Mouse (Mus musculus) kidney, postnatal 36 days (tissue): ENCODE results near the gene Ftsj1.
A peak's percentile ranks its signal among the peaks of the same experiment; 100 is the strongest.

ENCODE experiments used
- DNase-seq, 2 experiments: peaks; one replicate each; pipeline ENCODE4 v3.0.0; 2021 to 2022; ENCODE audit warnings: mixed read lengths in 2 of 2

The Ftsj1 gene

GRCm38 (mm10) chrX:8252334-8253285 is at the start of gene Ftsj1:
Ftsj1 (minus strand) TSS chrX:8252406.
- DNase-seq, result peak; percentile 87 to 90

DNA sequence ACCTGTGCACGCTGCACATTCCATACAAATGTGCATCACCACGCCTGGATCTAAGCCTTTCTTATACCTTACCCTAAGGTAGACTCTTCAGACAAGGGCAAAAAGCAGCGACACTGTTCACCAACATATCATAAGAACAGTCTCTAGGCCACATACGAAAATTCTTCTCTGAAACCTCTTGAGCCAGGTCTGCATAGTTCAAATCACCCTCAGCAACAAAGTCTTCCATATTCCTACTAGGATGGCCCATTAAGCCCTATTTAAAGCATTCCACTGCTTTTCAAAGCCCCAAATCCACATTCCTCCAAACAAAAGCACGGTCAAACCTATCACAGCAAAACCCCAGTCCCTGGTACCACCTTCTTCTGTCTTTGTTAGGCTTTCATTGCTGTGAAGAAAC is 36.4 kb upstream of the Ftsj1 start:
- DNase-seq, result no peak

DNA sequence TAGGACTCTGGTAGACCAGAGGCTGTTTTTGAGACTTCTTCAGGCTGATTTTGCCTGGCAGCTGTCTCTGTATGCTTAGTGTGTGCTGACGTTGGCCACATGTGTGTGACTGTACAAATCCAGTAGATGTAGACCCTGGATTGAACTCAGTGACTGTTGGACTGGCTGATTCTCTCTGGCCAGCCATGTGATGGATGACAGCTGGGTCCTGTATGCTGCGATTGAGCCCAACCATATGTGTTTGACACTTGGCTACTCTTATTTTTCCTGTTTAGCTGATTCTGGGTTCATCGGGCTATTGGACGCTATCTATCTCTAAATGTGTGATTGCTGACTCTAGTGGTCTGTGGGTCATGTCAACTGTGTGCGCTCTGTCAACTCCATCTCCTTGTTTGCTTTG is 21.9 kb upstream of the Ftsj1 start:
- DNase-seq, result no peak

DNA sequence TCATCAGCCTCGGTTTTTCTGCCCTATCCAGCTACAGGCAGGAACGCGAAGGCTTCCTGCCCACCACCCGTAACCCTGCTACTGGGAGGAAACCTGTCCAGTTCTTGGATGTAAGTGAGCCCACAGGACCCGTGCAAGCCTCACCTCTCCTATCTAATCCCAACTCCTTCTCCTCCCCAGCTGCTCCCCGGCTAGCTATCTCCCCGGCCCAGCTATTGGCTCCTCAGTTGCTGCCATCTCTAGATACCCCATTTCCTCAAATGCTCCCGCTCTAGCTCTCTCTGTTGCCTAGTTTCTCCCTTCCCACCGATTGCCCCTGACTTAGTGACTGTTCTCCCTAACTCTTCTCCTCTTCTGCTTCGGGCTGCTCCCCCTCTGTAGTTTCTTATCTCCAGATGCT is 19.8 kb upstream of the Ftsj1 start:
- DNase-seq, result no peak

- DNase-seq, result no peak
Measured at GRCm38 (mm10) chrX:8271083-8271820, 19.0 kb upstream of the Ftsj1 start, which contains the start of gene Slc38a5. Slc38a5 (plus strand) TSS chrX:8271133.

DNA sequence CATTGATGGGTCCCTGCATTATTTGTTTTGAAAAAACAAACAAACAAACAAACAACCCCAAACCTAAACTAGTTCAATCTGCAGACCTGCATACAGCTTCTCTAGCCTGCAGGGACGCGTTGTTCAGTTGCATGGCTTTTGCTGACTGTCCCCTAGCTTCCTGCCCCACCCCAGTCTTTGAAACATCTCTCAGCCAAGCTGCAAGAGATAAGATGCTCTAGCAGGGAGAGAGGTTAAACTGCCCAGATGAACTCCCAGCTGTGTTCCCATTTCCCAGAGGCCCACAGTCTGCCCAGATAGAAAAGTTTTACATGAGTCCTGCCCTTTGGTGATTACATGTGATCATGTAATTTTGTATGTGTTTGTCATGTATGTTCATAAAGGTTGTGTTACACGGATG is 12.0 kb upstream of the Ftsj1 start:
- DNase-seq, result no peak

DNA sequence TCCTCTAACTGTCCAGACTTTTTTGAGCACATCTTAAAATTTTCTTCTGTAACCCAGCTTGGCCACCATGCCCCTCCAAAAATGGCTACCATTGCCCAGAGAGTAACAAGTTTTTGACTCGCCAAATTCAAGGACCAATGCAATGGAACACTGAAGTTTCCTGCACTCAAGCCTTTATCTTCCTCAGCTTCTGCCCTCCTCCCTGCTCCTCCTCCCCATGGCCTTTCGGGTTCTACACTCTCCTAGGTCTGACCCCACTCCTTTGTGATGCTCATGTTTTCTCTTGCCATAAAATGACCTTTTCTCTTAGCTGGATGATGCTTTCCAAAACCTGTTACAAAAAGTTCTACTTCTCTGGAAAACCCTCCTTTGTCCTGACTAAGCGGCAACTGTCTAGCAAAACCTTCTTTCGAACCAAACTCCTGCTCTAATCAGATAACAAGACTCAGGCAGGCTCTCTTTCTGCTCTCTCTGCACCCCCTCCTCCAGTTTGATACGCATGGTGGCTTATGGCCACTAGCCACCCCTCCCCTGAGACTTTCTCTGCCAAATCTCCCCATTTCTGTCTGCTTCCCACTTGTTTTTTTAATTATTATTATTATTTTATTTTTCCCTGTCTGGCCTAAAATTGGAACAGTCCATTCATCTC is 11.1 kb upstream of the Ftsj1 start:
- DNase-seq, result no peak

DNA sequence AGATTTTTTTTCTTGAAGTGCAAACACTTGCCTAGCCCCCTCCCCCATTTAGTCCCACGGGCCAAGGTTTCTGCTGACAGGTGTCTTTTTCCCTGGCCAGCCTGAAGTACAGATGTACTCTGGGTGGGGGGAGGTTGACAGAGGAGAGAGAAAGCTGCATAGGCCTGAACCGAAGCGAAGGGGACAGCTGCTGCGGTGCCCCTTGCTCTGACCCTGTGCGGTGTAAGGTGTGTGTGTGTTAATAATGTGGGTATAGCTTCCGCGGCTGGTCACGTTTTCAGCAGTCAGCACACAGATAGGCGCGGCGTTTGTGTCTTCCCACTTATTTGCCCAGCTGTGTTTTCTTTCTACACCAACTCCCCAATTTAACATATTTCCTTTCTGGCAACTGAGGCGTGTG is 7.3 kb upstream of the Ftsj1 start:
- DNase-seq, result no peak

GRCm38 (mm10) chrX:8255807-8256206 is 3.6 kb upstream of the Ftsj1 start:
- DNase-seq, result peak in 1 of 2 experiments; percentile 6

DNA sequence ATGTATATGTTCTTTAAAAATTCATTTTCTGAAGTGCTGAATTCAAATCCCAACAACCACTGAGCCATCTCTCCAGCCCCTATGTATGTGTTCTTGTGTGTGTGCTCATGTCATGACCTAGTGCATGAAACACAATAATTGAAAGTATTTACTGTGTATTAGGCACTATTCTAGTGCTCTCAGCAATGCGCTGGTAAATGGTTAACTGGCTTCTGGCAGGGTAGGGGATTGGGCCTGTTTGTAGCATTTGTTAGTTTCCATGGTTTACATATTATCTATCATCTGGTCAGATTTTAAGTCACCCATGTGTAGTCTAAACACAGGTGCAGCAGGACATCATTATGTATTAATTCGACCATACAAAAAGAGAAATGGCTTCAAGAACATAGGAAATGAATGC is 1.5 kb upstream of the Ftsj1 start:
- peak; percentile 48 to 56 for DNase-seq

DNA sequence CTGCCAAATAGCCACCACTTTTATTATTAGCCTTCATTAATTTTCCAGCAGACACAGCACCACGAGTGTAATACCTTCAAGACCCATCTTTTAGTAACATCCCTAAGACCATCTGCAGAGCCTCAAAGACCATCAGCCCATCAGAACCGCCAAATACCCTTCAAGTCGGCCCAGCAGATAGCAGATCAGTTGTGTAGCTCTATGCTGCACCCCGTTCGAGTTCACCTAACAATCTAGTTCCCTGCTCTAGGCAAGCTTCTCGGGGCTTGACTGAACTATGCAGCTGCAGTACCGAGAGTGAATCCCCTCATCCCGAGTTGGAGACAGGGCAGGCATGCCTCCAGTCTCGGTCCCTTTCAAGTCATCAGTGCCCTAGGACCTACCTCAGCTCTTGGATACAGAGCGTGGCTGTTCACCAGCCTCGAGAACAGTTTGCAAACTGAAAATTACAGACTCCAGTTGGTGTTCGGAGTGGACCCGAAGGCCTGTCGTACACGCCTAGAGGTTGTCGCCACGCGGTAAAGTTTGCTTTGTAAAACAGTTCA is 345 bp downstream of the Ftsj1 start:
- no peak for DNase-seq

GRCm38 (mm10) chrX:8248542-8249120 is 3.6 kb downstream of the Ftsj1 start:
- no peak for DNase-seq

DNA sequence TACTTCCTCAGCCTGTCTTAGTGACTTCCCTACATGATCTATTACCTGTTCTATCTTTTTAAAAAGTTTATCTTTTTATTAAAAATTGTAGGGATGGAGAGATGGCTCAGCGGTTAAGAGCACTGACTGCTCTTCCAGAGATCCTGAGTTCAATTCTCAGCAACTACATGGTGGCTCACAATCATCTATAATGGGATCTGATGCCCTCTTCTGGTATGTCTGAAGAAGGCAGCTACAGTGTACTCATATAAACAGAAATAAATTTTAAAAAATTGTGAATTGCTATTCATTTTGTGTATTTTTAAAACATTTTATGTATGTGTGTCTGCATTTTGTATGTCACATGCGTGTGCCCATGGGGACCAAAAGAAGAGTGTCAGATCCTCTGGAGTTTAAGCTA is 4.5 kb downstream of the Ftsj1 start:
- no peak for DNase-seq

- no peak for DNase-seq
Measured at GRCm38 (mm10) chrX:8238804-8239395, 13.3 kb downstream of the Ftsj1 start.

GRCm38 (mm10) chrX:8236704-8237103 is 15.5 kb downstream of the Ftsj1 start:
- no peak for DNase-seq

- DNase-seq, result no peak
Measured at GRCm38 (mm10) chrX:8233602-8234001, 18.6 kb downstream of the Ftsj1 start.

- DNase-seq, result no peak
Measured at GRCm38 (mm10) chrX:8230272-8230671, 21.9 kb downstream of the Ftsj1 start.

GRCm38 (mm10) chrX:8223473-8223872 is 28.7 kb downstream of the Ftsj1 start:
- no peak for DNase-seq

- DNase-seq, result no peak
Measured at GRCm38 (mm10) chrX:8222678-8223421, 29.4 kb downstream of the Ftsj1 start.

DNA sequence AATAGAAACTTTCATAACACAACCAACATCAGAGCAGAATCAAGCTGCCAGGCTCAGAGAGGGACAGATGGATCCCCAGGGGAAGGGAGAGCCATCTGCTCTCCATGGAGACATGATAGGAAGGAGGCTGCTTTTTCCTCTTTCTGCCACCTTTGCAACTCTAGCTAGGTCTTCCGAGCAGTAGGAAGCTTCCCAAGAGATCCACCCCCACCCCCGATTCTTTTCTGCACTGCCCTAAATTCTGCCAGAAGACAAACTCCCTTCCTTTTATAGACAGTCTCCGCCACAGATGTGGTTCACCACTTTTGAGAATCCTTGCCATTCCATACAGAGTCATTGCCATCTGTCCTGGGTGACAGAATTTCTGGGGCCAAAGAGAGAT is 29.9 kb downstream of the Ftsj1 start:
- no peak for DNase-seq

GRCm38 (mm10) chrX:8219651-8220050 is 32.6 kb downstream of the Ftsj1 start:
- DNase-seq, result no peak

DNA sequence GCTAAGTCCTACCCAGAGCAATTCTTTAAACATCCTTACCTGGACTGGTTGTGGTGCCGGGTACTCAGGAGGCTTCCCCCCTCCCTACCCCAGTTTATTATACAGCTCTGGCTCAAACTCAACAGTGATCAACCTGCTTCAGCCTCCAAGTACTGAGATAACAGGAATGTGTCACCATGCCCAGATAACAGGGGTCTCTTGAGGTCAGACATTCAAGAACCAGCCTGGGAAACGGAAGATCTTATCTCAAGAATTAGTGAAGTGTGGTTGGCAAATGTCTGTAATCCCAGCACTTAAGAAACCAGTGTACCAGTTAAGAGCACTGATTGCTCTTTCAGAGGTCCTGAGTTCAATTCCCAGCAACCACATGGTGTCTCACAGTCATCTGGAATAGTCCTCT is 34.1 kb downstream of the Ftsj1 start:
- no peak for DNase-seq
